Mouse (Mus musculus) layer of hippocampus, adult 9-11 months (tissue): ENCODE results near the gene Pcare.

Experiments
- DNase-seq: peaks from one replicate; pipeline ENCODE4 v3.0.0; 2022

Gene Pcare

DNA sequence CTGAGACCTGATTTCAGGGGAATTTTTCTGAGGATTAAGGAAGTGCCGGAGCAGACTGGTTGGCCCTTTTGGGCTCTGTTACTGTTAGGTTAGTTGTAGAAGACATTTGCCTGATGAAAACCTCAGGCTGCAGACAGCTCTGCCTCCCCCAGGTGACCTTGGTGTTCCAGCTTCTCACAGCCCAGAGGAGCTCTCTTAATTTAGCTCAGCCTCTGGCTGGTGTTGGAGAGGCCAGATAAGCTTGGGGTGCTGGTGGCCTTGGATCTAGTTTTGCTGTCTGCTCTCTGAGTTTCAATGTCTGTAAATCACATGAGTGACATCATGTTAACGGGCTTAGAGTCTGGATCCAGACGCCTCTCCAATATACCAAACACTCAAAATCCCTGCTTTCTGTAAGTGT is 31.7 kb downstream of the Pcare start:
- DNase-seq: no peak

DNA sequence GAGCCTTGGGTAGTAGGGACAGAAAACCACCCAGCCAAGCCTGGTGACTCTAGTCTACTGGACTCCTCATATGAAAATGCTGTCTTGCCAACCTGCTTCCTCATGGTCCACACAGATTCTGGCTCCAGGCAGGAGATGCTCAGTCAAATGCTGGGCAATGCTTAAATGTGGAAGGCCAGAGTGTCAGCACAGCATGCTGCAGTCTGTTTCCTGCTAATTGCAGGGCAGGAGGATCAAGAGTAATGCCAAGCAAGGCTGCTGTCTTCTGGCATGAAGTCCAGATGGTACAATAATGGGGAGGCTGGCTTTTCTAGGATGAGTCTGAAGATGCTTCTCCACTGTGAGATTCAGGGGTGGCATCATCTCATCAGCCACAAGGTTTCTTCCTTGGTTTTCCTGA is 32.3 kb downstream of the Pcare start:
- no peak for DNase-seq

DNA sequence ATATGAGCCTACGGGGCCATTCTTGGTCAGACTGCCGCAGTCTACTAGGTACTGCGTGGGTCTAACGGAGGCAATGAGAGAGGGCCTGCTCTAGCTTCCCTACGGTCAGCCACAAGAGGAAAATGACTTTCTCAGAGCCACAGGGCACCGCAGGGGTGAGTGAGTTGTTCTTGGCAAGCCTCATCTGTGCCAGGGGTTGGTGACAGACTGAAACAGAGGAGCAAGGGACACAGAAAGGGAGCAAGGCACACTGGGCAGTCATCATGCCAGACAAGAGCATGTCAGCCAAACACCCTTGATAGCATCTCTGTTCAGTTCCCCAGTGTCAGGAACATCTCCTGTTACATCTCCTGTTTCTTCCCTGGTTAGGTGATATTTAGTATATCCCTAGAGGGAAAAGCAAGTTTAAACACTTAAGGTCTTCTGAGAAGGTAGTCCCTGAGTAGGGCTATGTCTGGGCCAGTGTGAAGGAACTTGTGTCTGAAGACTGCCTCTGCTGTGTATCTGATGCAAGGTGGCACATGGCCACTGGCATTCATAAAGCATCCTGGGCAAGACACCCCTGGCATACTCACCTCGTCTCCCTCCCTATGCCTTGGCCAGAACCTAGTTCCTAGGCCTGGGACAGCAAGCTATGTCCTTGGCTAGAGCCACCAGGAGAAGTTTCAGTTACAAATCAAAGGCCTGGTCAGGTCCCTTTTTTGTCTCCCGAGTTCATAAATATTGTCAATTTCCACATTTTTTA is 34.6 kb downstream of the Pcare start:
- DNase-seq: no peak

- peak; percentile 68 for DNase-seq
Measured at GRCm38 (mm10) chr17:71715034-71715433, 37.7 kb downstream of the Pcare start.

DNA sequence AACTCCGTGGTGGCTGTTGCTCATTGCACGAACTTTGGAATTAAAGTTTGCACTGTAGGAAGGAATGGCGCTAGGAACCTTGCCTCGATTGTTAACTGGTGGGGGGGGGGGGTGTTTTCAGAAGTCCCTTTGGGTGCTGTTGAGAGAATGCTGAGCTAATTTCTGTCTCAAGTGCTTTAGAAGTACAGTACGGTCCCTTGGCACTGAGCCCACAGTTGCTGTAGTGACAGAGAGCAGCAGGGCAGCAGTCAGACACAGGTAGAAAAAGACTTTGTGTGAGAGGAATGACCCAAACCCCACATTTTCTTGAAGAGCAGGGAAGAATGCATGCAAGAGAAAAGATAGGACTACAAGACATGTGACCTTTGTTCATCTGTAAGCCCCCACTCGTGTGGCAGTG is 40.4 kb downstream of the Pcare start:
- DNase-seq: no peak

GRCm38 (mm10) chr17:71707715-71708114 is 45.0 kb downstream of the Pcare start:
- DNase-seq: no peak

DNA sequence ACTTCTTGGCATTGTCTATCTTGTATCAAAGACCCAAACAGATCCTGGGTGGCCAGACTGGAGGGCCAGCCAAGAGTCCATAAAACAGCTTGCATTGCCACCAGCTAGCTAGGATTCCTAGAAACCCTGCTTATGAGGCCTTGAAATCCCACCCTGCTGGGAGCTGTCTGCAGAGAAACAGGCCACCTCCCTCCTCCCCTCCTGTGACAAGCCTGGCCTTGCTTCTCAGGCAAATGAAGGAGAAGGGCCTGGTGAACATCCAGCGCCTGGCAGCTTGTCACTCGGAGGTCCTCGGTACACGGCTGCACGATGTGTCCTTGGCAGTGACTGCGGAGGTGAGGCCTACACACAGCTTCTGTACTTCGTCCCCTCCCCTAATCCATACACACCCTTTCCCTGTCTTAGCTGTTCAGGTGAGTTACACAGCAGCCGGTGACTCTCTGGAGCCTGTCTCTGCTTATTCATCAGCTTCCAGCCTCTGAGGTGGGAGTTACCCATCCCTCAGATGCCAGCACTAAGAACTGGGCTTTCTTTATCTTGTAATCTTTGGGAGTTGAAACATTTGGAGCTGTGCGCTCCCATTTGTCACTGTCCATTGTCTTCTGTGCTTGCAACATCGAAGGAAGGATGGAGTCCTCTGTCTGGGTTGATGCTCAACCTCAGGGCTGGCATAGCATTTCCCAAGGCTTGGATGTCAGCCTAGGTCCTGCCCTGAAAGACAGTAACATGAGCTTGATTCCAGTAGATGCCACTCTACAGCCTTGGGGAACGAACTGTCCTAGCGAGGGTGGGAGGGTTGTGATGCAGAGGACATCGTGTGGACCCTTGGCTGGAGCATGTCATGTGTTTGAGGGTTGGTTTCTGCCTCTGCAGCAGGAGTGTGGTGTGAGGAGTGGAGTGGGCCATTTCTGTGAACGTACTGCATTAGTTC is 46.9 kb downstream of the Pcare start:
- no peak for DNase-seq

DNA sequence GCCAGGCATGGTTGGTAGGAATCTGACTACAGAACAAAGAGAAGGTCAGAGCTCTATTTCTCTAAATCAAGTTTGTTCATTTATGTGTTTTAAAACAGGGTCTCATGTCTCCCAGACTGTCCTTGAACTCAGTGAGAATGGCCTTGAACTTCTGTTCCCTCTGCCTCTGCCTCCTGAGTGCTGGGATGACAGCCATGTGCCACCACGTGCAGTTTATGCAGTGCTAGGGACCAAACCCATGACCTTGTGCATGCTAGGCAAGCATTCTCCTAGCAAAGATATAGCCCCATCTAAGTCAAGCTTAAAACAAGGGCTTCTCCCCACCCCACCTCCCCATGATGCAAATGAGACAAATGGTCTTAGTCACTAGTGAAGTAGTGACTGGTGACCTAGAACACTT is 47.6 kb downstream of the Pcare start:
- no peak for DNase-seq

- no peak for DNase-seq
Measured at GRCm38 (mm10) chr17:71698619-71698956, 54.1 kb downstream of the Pcare start.

GRCm38 (mm10) chr17:71697896-71698618 is 54.6 kb downstream of the Pcare start:
- DNase-seq: no peak

DNA sequence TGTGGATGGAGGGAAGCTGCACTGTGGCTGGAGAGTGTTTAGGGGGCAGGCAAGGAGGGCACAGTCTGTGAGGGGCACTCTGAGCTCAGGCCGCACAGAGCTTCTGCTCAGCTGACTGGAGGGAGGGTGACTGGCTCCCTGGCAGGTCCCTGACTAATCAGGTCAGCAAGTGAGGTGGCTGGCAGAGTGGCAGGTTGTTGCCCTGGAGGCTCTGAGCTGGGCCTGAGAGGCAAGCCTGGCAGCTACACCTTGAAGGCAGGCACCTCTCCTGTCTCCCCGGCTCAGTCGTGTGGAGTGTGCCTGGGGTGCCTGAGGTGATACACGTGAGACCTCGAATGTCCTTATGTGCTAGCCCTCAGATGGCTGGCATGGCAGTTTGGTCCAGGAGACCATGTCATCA is 56.3 kb downstream of the Pcare start:
- no peak for DNase-seq

DNA sequence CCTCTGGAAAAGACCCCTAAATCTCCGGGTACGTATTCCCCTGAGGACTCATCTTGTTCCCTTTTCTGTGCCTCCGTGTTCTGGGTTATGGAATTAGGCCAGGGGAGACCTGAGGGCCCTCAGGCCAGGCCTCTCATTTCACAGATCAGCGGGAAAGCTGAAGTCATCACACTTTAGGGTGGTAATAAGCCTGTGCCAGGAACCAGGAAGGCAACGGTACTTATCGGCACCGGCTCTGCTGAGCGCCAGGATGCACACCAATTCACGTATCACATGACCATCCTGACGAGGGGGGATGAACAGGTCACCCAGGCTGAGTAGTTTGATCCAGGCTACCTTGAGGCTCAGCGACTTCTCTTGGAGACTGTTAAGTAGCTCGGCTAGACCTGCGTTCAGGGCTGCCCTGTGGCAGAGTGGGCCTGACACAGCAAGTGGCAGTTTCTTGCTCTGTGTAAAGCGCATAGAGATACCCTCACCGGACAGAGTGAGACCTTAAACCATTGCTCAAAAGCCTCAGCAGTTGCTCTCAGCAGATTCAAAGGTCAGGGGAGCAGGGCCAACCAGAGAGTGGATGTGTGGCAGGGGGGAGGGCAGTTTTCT is 56.9 kb downstream of the Pcare start:
- no peak for DNase-seq

- no peak for DNase-seq
Measured at GRCm38 (mm10) chr17:71695151-71695550, 57.5 kb downstream of the Pcare start.

- DNase-seq: peak; percentile 19
Measured at GRCm38 (mm10) chr17:71693780-71694179, 58.9 kb downstream of the Pcare start.
